Mouse (Mus musculus) stomach, postnatal 0 days (tissue): ENCODE results near the gene Etfa. TPM values are rescaled to one million over a fixed set of nuclear protein-coding genes. Genes with fewer than 3 reads are reported as not detected.

Experiments
- ATAC-seq: fragments of 200-750 bp; cut with Nextera tagmentation; 2 replicates; pipeline ENCODE4 v1.8.0; 2017; ENCODE audit not compliant: low FRiP score, low TSS enrichment
- DNase-seq: peaks from one replicate; pipeline ENCODE4 v3.0.0-alpha.2; 2016; ENCODE audit warnings: low spot score
- H3K27ac ChIP-seq: fragments of 300-500 bp; sonication (generic); replicated peaks from 2 replicates; pipeline ENCODE4 v1.5.1; 2014; ENCODE audit warnings: mild to moderate bottlenecking, control low read depth
- H3K27me3 ChIP-seq: fragments of 300-500 bp; sonication (generic); 2 replicates; pipeline ENCODE4 v1.6.1; 2014; ENCODE audit warnings: low read length; ENCODE audit not compliant: control insufficient read depth, insufficient read depth
- H3K36me3 ChIP-seq: fragments of 300-500 bp; sonication (generic); 2 replicates; pipeline ENCODE4 v1.6.1; 2014; ENCODE audit warnings: low read length, mixed read lengths; ENCODE audit not compliant: control insufficient read depth, insufficient read depth
- H3K4me1 ChIP-seq: fragments of 300-500 bp; sonication (generic); replicated peaks from 2 replicates; pipeline ENCODE4 v1.6.1; 2014; ENCODE audit warnings: antibody characterized with exemption; ENCODE audit not compliant: control insufficient read depth, insufficient read depth
- H3K4me2 ChIP-seq: fragments of 300-500 bp; sonication (generic); replicated peaks from 2 replicates; pipeline ENCODE4 v1.6.1; 2014; ENCODE audit warnings: low read depth, mild to moderate bottlenecking, control low read depth, moderate library complexity
- H3K4me3 ChIP-seq: fragments of 300-500 bp; sonication (generic); 2 replicates; pipeline ENCODE4 v1.5.1; 2014; ENCODE audit warnings: low read depth, low read length, control low read depth
- H3K9ac ChIP-seq: fragments of 300-500 bp; sonication (generic); 2 replicates; pipeline ENCODE4 v1.6.1; 2014; ENCODE audit warnings: mild to moderate bottlenecking, low read length, control low read depth, mixed read lengths
- H3K9me3 ChIP-seq: fragments of 300-500 bp; sonication (generic); 2 replicates; pipeline ENCODE4 v1.6.1; 2016; ENCODE audit warnings: low read length; ENCODE audit not compliant: control insufficient read depth
- CTCF ChIP-seq: IDR thresholded peaks from 2 replicates; pipeline ENCODE4 v1.5.1; 2016; ENCODE audit warnings: antibody characterized with exemption, low read depth, mild to moderate bottlenecking, moderate library complexity
- EP300 ChIP-seq: optimal IDR thresholded peaks from 2 replicates; pipeline ENCODE3; 2016; ENCODE audit warnings: antibody characterized with exemption
- WGBS: fragments of 180-500 bp; shearing (Covaris S2); extraction: QIAGEN DNeasy Blood & Tissue Kit; methylation state at CpG from one replicate; pipeline ENCODE4 v1.1.7; 2014; 5-methylcytosine and 5-hydroxymethylcytosine counted together
- polyA plus RNA-seq: library from polyadenylated mRNA; unstranded; fragments of >200 nt; fragmentation: Nextera tagmentation; extraction: Ambion mirVana; gene quantifications from 2 replicates; pipeline ENCODE4 v1.2.1, GENCODE M21; 2015

Gene Etfa
- polyA plus RNA-seq, 1 experiment from 2014 or later: 337 TPM

DNA sequence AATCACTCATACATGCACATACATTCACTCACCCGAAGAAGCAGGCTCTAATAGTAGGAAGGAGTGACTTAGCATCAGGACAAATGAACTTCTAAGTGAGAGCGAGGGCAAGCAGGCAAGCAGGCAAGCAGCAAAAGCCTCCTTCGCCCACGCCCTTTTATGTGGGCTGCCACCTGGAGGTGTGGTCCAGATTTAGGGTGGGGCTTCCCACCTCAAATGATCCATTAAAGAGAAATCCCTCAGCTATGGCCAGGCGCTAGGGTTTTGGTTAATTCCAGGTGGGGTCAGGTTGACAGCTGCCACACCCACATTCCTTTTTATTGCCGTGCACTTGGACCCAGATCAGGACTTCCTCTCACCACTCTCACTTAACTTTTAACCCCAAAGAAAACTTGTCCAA is 101.6 kb downstream of the Etfa start:
- WGBS: 29% methylated on average over 6 of the region's 6 CpGs
- DNase-seq: peak; percentile 54
- H3K27me3 ChIP-seq: no peaks in the 10 kb centered on the region
- no peak overlapping the region for H3K27ac ChIP-seq
- H3K9ac ChIP-seq: no peak overlapping the region
- peak; percentile 16; the same call in 1 of the 2 replicates for TF ChIP-seq CTCF
- TF ChIP-seq EP300: no peak
- peak; percentile 51 for ATAC-seq
- no peaks in the 10 kb centered on the region for H3K4me1 ChIP-seq
- H3K4me2 ChIP-seq: no peak overlapping the region
- no peaks in the 10 kb centered on the region for H3K9me3 ChIP-seq
- no peak overlapping the region for H3K4me3 ChIP-seq
- H3K36me3 ChIP-seq: no peaks in the 10 kb centered on the region

DNA sequence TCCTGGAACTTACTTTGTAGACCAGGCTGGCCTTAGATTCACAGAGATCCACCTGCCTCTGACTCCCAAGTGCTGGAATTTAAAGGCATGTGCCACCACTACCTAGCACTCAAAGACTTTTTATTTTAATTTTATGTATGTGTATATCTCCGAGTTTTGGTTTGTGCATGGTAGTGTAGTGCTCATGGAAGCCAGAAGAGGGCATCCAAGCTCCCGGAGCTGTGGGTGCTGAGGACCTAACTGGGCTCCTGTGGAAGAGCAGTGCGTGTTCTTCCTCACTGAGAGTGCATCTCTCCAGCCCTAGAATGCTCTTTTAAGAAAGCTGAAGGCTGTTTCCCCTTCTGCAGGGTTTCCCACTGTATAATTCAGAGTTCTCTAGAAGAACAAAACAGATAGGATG is 102.2 kb downstream of the Etfa start:
- DNase-seq (no peak), ATAC-seq (no peak)
- Histone ChIP-seq H3K9me3 (no peaks in the 10 kb centered on the region), H3K4me3 (no peak overlapping the region), H3K27ac (no peak overlapping the region), H3K36me3 (no peaks in the 10 kb centered on the region), H3K9ac (no peak overlapping the region), H3K4me2 (no peak overlapping the region), H3K27me3 (no peaks in the 10 kb centered on the region), H3K4me1 (no peaks in the 10 kb centered on the region)
- WGBS: 44% methylated on average over 3 of the region's 3 CpGs
- TF ChIP-seq CTCF (peak; percentile 59), EP300 (no peak)

DNA sequence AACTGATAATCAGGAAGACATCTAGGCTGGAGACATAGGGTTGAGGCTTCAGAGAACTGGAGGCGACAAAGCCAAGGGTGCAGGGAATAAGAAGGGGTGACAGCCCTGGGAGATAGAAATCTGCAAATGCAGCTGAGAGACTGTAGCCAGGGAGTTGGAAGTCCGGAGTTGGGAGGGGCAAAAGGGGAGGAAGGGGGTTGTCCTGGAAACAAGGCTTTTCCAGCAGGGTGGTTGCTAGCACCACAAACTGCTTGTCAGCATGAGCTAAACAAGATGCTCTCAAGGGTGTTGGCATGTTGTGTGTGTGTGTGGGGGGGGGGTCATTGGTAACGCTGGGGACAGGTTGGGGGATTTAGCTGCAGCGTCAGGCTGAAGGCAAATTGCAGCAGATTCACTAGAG is 103.2 kb downstream of the Etfa start:
- no peaks in the 10 kb centered on the region for H3K4me1 ChIP-seq
- no peak overlapping the region for H3K4me2 ChIP-seq
- TF ChIP-seq EP300 (no peak), CTCF (no peak)
- no peak overlapping the region for H3K9ac ChIP-seq
- H3K27me3 ChIP-seq: no peaks in the 10 kb centered on the region
- no peak overlapping the region for H3K4me3 ChIP-seq
- 40% methylated on average over 4 of the region's 4 CpGs for WGBS
- no peaks in the 10 kb centered on the region for H3K9me3 ChIP-seq
- DNase-seq (no peak), ATAC-seq (no peak)
- H3K27ac ChIP-seq: no peak overlapping the region
- no peaks in the 10 kb centered on the region for H3K36me3 ChIP-seq

DNA sequence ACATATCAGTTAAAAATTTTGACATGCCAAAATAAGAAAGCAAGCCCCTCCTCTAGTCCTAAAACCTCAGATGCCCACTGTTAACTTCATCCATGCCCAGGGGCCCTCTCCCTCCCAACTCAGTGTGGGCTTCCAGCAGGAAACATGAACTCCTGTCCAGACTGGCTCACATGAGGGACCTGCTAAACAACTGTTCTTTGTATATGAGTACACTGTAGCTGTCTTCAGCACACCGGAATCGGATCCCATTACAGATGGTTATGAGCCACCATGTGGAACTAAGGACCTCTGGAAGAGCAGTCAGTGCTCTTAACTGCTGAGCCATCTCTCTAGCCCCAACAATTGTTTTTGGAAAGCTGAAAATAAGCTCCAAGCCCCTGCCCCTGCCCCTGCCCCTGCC is 105.3 kb downstream of the Etfa start:
- Histone ChIP-seq H3K9ac (no peak overlapping the region), H3K27me3 (no peaks in the 10 kb centered on the region), H3K36me3 (no peaks in the 10 kb centered on the region), H3K4me1 (no peaks in the 10 kb centered on the region), H3K27ac (no peak overlapping the region), H3K9me3 (no peaks in the 10 kb centered on the region), H3K4me3 (no peak overlapping the region), H3K4me2 (no peak overlapping the region)
- ATAC-seq (no peak), DNase-seq (no peak)
- TF ChIP-seq CTCF (no peak), EP300 (no peak)
- 64% methylated on average over 2 of the region's 2 CpGs for whole genome bisulfite sequencing

DNA sequence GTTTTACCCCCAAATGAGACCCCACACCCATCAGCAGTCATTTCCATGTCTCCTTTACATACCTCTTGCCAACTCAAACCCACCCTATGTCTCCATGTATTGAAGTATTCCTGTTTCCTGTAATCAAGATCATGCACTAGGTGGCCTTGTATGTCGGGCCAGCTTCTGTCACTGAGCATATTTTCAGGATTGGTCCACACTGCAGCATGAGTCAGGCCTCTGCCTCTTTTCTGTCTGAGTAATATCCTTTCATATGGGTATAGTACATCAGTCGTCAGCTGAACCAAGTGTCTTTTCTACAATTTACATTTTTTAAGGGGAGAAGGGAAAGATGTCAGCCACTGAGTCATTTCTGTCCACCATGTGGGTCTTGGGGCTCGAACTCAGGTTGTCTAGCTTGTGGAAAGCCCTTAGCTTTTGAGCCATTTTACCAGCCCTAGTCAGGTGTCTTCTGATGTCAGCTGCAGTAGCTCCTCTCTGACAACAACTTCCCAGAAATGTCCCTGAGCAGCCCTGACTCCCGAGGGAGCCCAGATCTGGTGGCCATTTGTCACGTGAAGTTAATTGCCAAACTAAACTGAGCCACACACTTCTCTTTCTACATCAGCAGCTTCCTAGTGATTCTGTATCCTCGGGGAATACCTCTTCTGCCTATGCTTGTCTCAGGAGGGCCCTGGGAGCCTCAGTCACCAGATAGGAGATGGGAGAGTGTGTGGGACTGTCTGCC is 106.9 kb downstream of the Etfa start:
- Histone ChIP-seq H3K27me3 (no peaks in the 10 kb centered on the region), H3K9ac (no peak overlapping the region), H3K36me3 (no peaks in the 10 kb centered on the region), H3K27ac (no peak overlapping the region), H3K4me2 (no peak overlapping the region), H3K4me3 (no peak overlapping the region), H3K9me3 (no peaks in the 10 kb centered on the region), H3K4me1 (no peaks in the 10 kb centered on the region)
- no peak for TF ChIP-seq CTCF
- no peak for TF ChIP-seq EP300
- 62% methylated on average over 6 of the region's 6 CpGs for WGBS
- ATAC-seq (no peak), DNase-seq (no peak)

Other genes starting within 250 kb of the Etfa start
- gene Nrg4, start 185.4 kb downstream of the Etfa start, polyA plus RNA-seq: 1.1 and 1.6 TPM in 2 replicates
- 0.51 and 0.62 TPM in 2 replicates for gene Tmem266, start 185.3 kb downstream of the Etfa start, polyA plus RNA-seq
- gene Isl2, start 26.4 kb upstream of the Etfa start, polyA plus RNA-seq: 1.8 and 2.5 TPM in 2 replicates